Mouse (Mus musculus) left cerebral cortex, adult 8-10 months (tissue): ENCODE results near the gene Rpusd3. TPM values are rescaled to one million over a fixed set of nuclear protein-coding genes. Genes with fewer than 3 reads are reported as not detected.

Source experiments
- DNase-seq, 2 experiments: peaks; one replicate each; pipeline ENCODE4 v3.0.0; 2022; ENCODE audit warnings: low spot score in 2 of 2
- microRNA-seq, 2 experiments: library from miRNA; unstranded; fragments of <30 nt; microRNA quantifications; one replicate each; pipeline ENCODE4 v1.2.0; 2022
- total RNA-seq, 4 experiments: library from RNA; stranded (reverse); gene quantifications; 2 replicates each; pipeline ENCODE4 v1.2.4; 2022

Rpusd3 gene
- total RNA-seq, 4 experiments from 2014 or later: 16.0 to 22.1 (median 18.1) TPM

- no peak for DNase-seq
These were observed 33.1 kb downstream of the Rpusd3 start for GRCm38 (mm10) chr6:113386025-113386424.

GRCm38 (mm10) chr6:113385160-113385714 is 33.9 kb downstream of the Rpusd3 start:
- no peak for DNase-seq

GRCm38 (mm10) chr6:113384351-113384927 is 34.7 kb downstream of the Rpusd3 start:
- peak in 1 of 2 experiments; percentile 51 for DNase-seq

- no peak for DNase-seq
These were observed 38.7 kb downstream of the Rpusd3 start for GRCm38 (mm10) chr6:113380480-113380879.

GRCm38 (mm10) chr6:113379246-113379645 is 39.9 kb downstream of the Rpusd3 start:
- DNase-seq: no peak

- DNase-seq: peak; percentile 84 to 88
These were observed 41.4 kb downstream of the Rpusd3 start, which contains the start of the genes Tada3 and Arpc4 for GRCm38 (mm10) chr6:113377496-113378385. Tada3 (minus strand) TSS chr6:113377883. Arpc4 (plus strand) TSS chr6:113378115.

- DNase-seq: no peak
These were observed 42.0 kb downstream of the Rpusd3 start for GRCm38 (mm10) chr6:113377172-113377495.

GRCm38 (mm10) chr6:113373491-113373890 is 45.6 kb downstream of the Rpusd3 start:
- no peak for DNase-seq

- no peak for DNase-seq
These were observed 48.8 kb downstream of the Rpusd3 start for GRCm38 (mm10) chr6:113370194-113370929.

GRCm38 (mm10) chr6:113368577-113368976 is 50.6 kb downstream of the Rpusd3 start:
- DNase-seq: no peak

GRCm38 (mm10) chr6:113368124-113368523 is 51.0 kb downstream of the Rpusd3 start:
- DNase-seq: no peak

GRCm38 (mm10) chr6:113367574-113367973 is 51.6 kb downstream of the Rpusd3 start:
- no peak for DNase-seq

- no peak for DNase-seq
These were observed 52.5 kb downstream of the Rpusd3 start for GRCm38 (mm10) chr6:113366639-113367038.

Small RNA genes lying within 50 kb of the gene (microRNA-seq; reads per million reads assigned to microRNA genes)
- gene Gm24387: 0 reads per million in 2 experiments

Other genes with a start within 250 kb of the Rpusd3 start
- 10 to 100 TPM; 80.5 to 86.0 (median 81.1) TPM for gene Lhfpl4, start 224.0 kb downstream of the Rpusd3 start, total RNA-seq
- 10 to 100 TPM; 14.5 to 22.9 (median 16.4) TPM for gene Mtmr14, start 181.5 kb downstream of the Rpusd3 start, total RNA-seq
- 10 to 100 TPM; 66.7 to 78.5 (median 72.0) TPM for gene Cpne9, start 137.0 kb downstream of the Rpusd3 start, total RNA-seq
- gene Brpf1, start 112.2 kb downstream of the Rpusd3 start, total RNA-seq: 10 to 100 TPM; 30.0 to 32.9 (median 31.5) TPM
- 1 to 10 TPM; 7.5 to 9.3 (median 8.4) TPM for gene Ogg1, start 92.4 kb downstream of the Rpusd3 start, total RNA-seq
- 100 to 1,000 TPM in 3 of 4 experiments, 10 to 100 TPM in 1; 82.6 to 107 (median 104) TPM for gene Camk1, start 75.4 kb downstream of the Rpusd3 start, total RNA-seq
- 10 to 100 TPM; 47.4 to 50.1 (median 47.8) TPM for gene Tada3, start 41.5 kb downstream of the Rpusd3 start, total RNA-seq
- gene Arpc4, start 41.2 kb downstream of the Rpusd3 start, total RNA-seq: 100 to 1,000 TPM; 246 to 271 (median 263) TPM
- 10 to 100 TPM in 3 of 4 experiments, 1 to 10 TPM in 1; 8.6 to 13.9 (median 11.8) TPM for gene Ttll3, start 30.1 kb downstream of the Rpusd3 start, total RNA-seq
- not detected for gene Cidec, start 16.4 kb upstream of the Rpusd3 start, total RNA-seq
- gene Jagn1, start 23.2 kb upstream of the Rpusd3 start, total RNA-seq: 10 to 100 TPM; 34.5 to 43.5 (median 39.4) TPM
- under 1 TPM; 0.24 to 0.74 (median 0.58) TPM for gene Il17re, start 39.1 kb upstream of the Rpusd3 start, total RNA-seq
- gene Il17rc, start 52.1 kb upstream of the Rpusd3 start, total RNA-seq: 1 to 10 TPM; 5.2 to 8.3 (median 5.6) TPM
- gene Creld1, start 64.0 kb upstream of the Rpusd3 start, total RNA-seq: 100 to 1,000 TPM in 3 of 4 experiments, 10 to 100 TPM in 1; 99.3 to 110 (median 105) TPM
- gene Prrt3, start 82.6 kb upstream of the Rpusd3 start, total RNA-seq: 10 to 100 TPM; 49.5 to 55.2 (median 53.5) TPM
- 10 to 100 TPM; 67.2 to 73.2 (median 69.3) TPM for gene Emc3, start 112.3 kb upstream of the Rpusd3 start, total RNA-seq
- 1 to 10 TPM; 1.7 to 3.3 (median 2.5) TPM for gene Fancd2, start 112.3 kb upstream of the Rpusd3 start, total RNA-seq
- gene Fancd2os, start 181.4 kb upstream of the Rpusd3 start, total RNA-seq: under 1 TPM in 1 of 4 experiments, not detected in 3; 0.36 TPM
- gene Brk1, start 185.4 kb upstream of the Rpusd3 start, total RNA-seq: 100 to 1,000 TPM; 217 to 234 (median 227) TPM
- 10 to 100 TPM; 38.6 to 49.8 (median 41.2) TPM for gene Vhl, start 204.6 kb upstream of the Rpusd3 start, total RNA-seq
- 10 to 100 TPM; 20.9 to 28.8 (median 24.0) TPM for gene Irak2, start 219.1 kb upstream of the Rpusd3 start, total RNA-seq